25 mouse cellular contexts compared by ENCODE assay signal in the genomic region with DNA sequence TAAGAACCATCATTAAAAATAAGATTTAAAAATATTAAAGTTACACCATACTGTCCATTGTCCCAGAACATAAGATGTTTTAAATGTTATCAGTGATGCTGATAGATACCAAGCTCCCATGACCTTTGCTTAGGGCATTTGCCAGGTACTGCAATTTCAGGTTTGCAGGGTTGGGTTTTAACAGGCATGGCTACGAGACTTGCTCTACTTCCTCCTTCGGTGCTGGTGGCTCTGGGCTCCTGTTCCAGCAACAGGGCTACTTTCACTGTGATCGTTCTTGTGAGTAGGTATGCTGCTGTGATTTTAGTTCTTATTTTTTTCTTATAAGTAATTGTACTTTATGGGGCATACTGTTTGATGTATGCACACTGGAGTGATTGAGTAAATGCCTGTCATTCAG.
"Had no signal": no experiment of that assay in that cellular context is flagged by ENCODE, and none has a peak within 500 bp of the region (broad histone marks: within the 10 kb centered on the region; RNA-seq: fewer than 3 reads in every experiment).

No protein-coding gene starts in this region.

- H3K4me1 ChIP-seq: intestine, embryonic 15.5 days had no signal

- H3K4me3 ChIP-seq: gastrocnemius, adult 2 months; heart, adult 2 months; heart, embryonic 13.5 days; heart, embryonic 15.5 days; intestine, embryonic 15.5 days; layer of hippocampus, adult 2 months; left cerebral cortex, adult 2 months; limb, embryonic 10.5 days; limb, embryonic 12.5 days had no signal

- H3K9ac ChIP-seq: heart, embryonic 13.5 days; heart, embryonic 15.5 days; hindbrain, embryonic 14.5 days; intestine, embryonic 15.5 days; limb, embryonic 12.5 days had no signal

- ATAC-seq: hindbrain, embryonic 16.5 days; inflammation-experienced regulatory T-cells, adult 6 months; intestine, embryonic 15.5 days; intestine, postnatal 0 days had no signal

- DNase-seq: gastrocnemius, adult 2 months; gastrocnemius, postnatal 10 days; gastrocnemius, postnatal 25 days; heart, adult 11 months; heart, adult 2 months; heart, postnatal 14 days; heart, postnatal 36 days; kidney, adult 18-20 months; kidney, adult 8-10 months; kidney, postnatal 10 days; kidney, postnatal 25 days; kidney, postnatal 4 days; liver had no signal

- H3K9me3 ChIP-seq: heart, embryonic 13.5 days; heart, embryonic 15.5 days; intestine, embryonic 15.5 days; limb, embryonic 10.5 days; limb, embryonic 12.5 days had no signal

- H3K36me3 ChIP-seq: heart, embryonic 13.5 days; heart, embryonic 15.5 days; intestine, embryonic 15.5 days; limb, embryonic 12.5 days had no signal

- H3K4me2 ChIP-seq: heart, embryonic 11.5 days; heart, embryonic 13.5 days; heart, embryonic 15.5 days; hindbrain, embryonic 14.5 days; intestine, embryonic 15.5 days; limb, embryonic 12.5 days had no signal

- H3K27ac ChIP-seq: gastrocnemius, adult 2 months; heart, adult 2 months; heart, embryonic 13.5 days; heart, embryonic 15.5 days; hindbrain, embryonic 14.5 days; intestine, embryonic 15.5 days; layer of hippocampus, adult 2 months; left cerebral cortex, adult 2 months; limb, embryonic 10.5 days; limb, embryonic 12.5 days had no signal

- H3K27me3 ChIP-seq: heart, embryonic 13.5 days; heart, embryonic 15.5 days; intestine, embryonic 15.5 days; limb, embryonic 12.5 days had no signal
